Mouse (Mus musculus) midbrain, embryonic 16.5 days (tissue): ENCODE results near the gene Mfsd6l. TPM values are rescaled to one million over a fixed set of nuclear protein-coding genes. Genes with fewer than 3 reads are reported as not detected.

ENCODE experiments used
- ATAC-seq: fragments of 200-750 bp; cut with Nextera tagmentation; 2 replicates; pipeline ENCODE4 v1.8.0; 2017; ENCODE audit warnings: moderate TSS enrichment
- H3K27ac ChIP-seq: fragments of 300-500 bp; sonication (generic); 2 replicates; pipeline ENCODE4 v1.5.1; 2014; ENCODE audit warnings: mild to moderate bottlenecking, low read length, mixed read lengths
- H3K27me3 ChIP-seq: fragments of 300-500 bp; sonication (generic); 2 replicates; pipeline ENCODE4 v1.6.1; 2014; ENCODE audit warnings: low read depth, low read length, mixed read lengths; ENCODE audit not compliant: control insufficient read depth, insufficient read depth
- H3K36me3 ChIP-seq: fragments of 300-500 bp; sonication (generic); 2 replicates; pipeline ENCODE4 v1.6.1; 2014; ENCODE audit warnings: mild to moderate bottlenecking, low read length, moderate library complexity, mixed read lengths; ENCODE audit not compliant: control insufficient read depth, insufficient read depth
- H3K4me1 ChIP-seq: fragments of 300-500 bp; sonication (generic); 2 replicates; pipeline ENCODE4 v1.6.1; 2014; ENCODE audit warnings: mild to moderate bottlenecking, low read length, mixed read lengths; ENCODE audit not compliant: control insufficient read depth, insufficient read depth
- H3K4me2 ChIP-seq: fragments of 300-500 bp; sonication (generic); 2 replicates; pipeline ENCODE4 v1.6.1; 2014; ENCODE audit warnings: mild to moderate bottlenecking, low read length, mixed read lengths
- H3K4me3 ChIP-seq: fragments of 300-500 bp; sonication (generic); 2 replicates; pipeline ENCODE4 v1.5.1; 2014; ENCODE audit warnings: low read depth, mild to moderate bottlenecking, low read length, moderate library complexity, mixed read lengths
- H3K9ac ChIP-seq: fragments of 300-500 bp; sonication (generic); 2 replicates; pipeline ENCODE4 v1.6.1; 2014; ENCODE audit warnings: low read depth, low read length, mixed read lengths
- H3K9me3 ChIP-seq: fragments of 300-500 bp; sonication (generic); replicated peaks from 2 replicates; pipeline ENCODE4 v1.6.1; 2014; ENCODE audit warnings: mild to moderate bottlenecking, low read length, mixed read lengths; ENCODE audit not compliant: control insufficient read depth, poor library complexity, severe bottlenecking
- WGBS: fragments of 180-500 bp; shearing (Covaris S2); extraction: QIAGEN DNeasy Blood & Tissue Kit; methylation state at CpG from one replicate; pipeline ENCODE4 v1.1.7; 2014; 5-methylcytosine and 5-hydroxymethylcytosine counted together
- polyA plus RNA-seq: library from polyadenylated mRNA; unstranded; fragments of >200 nt; fragmentation: Nextera tagmentation; extraction: Ambion mirVana; gene quantifications from 2 replicates; pipeline ENCODE4 v1.2.1, GENCODE M21; 2015

Mfsd6l gene
- polyA plus RNA-seq, 1 experiment from 2014 or later = 0.09 TPM

DNA sequence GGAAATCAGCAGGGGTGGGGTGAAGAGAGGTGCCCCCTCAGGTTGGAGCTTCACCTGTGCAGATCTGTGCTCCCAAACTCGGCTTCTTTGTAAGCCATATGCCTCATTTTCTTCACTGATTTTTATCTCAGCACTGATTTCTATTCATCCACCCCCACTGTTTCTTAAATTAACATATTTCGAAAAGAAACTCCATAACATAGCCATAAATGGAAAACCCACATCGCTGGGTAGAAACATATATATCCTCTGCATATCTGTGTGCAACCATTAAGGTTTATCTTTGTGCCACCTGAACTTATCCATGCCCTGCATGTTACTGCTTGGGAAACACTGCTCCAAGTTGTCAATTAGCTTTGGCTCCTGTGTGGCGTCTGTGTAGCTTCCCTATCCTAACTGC lies 29.5 kb upstream of the Mfsd6l start:
- H3K27ac ChIP-seq = no peak overlapping the region
- 77% methylated on average over 4 of the region's 4 CpGs for WGBS
- no peaks in the 10 kb centered on the region for H3K9me3 ChIP-seq
- no peak for ATAC-seq
- no peaks in the 10 kb centered on the region for H3K27me3 ChIP-seq
- H3K36me3 ChIP-seq = no peaks in the 10 kb centered on the region
- H3K4me2 ChIP-seq = no peak overlapping the region
- H3K9ac ChIP-seq = no peak overlapping the region
- H3K4me3 ChIP-seq = no peak overlapping the region
- no peaks in the 10 kb centered on the region for H3K4me1 ChIP-seq

DNA sequence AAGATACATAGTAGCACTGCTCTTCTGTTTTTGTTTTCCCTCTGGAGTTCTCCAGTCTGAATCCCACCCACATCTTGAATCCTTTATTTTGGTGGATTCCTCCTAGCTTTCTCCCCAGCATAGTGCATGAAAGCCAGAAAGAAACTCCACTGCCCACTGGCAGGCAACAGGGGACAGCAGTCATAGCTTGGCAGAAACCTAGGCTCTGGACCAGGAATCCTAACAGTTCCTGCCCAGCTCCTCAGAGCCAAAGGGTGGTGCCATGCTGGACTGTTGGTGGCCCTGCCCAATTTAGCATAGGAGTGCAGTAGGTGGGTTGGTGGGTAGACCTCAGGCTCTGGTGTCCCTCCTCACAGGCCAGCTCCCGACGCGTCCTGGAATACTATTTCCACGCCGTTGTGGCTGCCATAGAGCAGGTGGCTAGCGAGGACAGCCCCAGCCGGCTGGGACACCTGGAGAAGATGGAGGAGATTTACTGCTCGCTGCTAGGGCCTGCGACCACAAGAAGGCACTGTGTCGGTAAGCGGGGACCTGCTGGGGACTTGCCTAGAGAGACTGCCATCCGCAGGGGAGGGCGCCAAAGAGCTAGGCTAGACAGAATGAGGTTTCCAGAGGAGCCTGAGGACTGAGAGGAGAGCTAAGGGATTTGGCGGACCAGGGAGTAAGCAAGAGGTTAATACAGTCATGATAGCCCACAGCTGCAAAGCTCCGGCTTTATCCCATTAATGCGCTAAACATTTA lies 24.8 kb upstream of the Mfsd6l start:
- WGBS = 32% methylated on average over 16 of the region's 16 CpGs
- no peak overlapping the region for H3K4me2 ChIP-seq
- H3K4me1 ChIP-seq = no peaks in the 10 kb centered on the region
- no peak overlapping the region for H3K27ac ChIP-seq
- no peaks in the 10 kb centered on the region for H3K36me3 ChIP-seq
- H3K9me3 ChIP-seq = no peaks in the 10 kb centered on the region
- no peak overlapping the region for H3K9ac ChIP-seq
- H3K4me3 ChIP-seq = no peak overlapping the region
- H3K27me3 ChIP-seq = no peaks in the 10 kb centered on the region
- no peak for ATAC-seq

DNA sequence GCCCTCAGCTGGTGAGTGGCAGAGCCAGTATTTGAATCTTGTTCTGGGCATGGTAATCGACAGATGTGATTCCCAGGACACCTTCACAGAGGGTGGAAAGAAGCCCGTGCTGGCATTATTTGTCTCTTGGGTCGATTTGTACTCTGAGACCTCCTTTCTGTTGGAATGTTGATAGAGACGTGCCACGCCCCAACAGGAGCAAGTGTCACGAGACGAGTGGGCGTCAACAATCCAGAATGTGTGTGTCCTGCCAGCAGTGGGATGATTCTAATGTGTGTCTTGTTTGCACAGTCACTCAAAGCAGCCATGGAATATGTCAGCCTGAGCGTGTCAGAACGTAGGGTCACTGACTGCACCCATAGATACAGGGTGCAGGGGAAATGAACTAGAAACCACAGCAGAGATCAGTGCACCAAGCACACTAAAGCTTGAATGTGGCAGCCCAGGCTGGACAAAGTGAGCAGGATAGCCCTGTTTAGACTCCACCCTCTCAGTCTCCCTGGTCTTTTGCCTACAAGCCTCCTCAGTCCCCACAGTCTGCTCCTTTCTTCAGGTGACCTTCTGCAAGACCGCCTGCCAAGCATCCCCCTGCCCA lies 23.9 kb upstream of the Mfsd6l start:
- no peaks in the 10 kb centered on the region for H3K4me1 ChIP-seq
- H3K9me3 ChIP-seq = no peaks in the 10 kb centered on the region
- WGBS = 79% methylated on average over 11 of the region's 11 CpGs
- H3K4me3 ChIP-seq = no peak overlapping the region
- H3K4me2 ChIP-seq = no peak overlapping the region
- H3K36me3 ChIP-seq = no peaks in the 10 kb centered on the region
- no peak for ATAC-seq
- H3K27ac ChIP-seq = no peak overlapping the region
- no peaks in the 10 kb centered on the region for H3K27me3 ChIP-seq
- no peak overlapping the region for H3K9ac ChIP-seq

DNA sequence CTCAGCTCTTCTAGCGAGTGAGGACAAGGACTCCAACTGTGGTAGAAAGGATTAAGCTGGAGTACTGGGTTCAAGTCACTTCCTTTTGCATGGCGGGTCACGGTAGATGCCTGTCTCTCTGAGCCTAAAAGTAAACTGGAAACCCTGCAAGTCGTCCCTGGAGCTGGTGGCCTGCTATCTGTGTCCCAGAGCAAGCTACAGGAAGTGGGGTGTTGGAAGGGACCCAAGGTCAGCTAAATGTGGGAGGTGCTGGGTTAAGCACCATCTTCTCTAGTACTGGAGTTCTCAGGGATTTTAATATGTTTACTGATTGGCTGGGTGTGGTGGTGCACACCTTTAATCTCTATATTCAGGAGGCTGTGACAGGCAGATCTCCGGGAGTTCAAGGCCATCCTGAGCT lies 23.2 kb upstream of the Mfsd6l start:
- Histone ChIP-seq H3K27me3 (no peaks in the 10 kb centered on the region), H3K27ac (no peak overlapping the region), H3K4me3 (no peak overlapping the region), H3K4me1 (no peaks in the 10 kb centered on the region), H3K9me3 (no peaks in the 10 kb centered on the region), H3K36me3 (no peaks in the 10 kb centered on the region), H3K9ac (no peak overlapping the region), H3K4me2 (no peak overlapping the region)
- WGBS = 82% methylated on average over 5 of the region's 5 CpGs
- no peak for ATAC-seq

DNA sequence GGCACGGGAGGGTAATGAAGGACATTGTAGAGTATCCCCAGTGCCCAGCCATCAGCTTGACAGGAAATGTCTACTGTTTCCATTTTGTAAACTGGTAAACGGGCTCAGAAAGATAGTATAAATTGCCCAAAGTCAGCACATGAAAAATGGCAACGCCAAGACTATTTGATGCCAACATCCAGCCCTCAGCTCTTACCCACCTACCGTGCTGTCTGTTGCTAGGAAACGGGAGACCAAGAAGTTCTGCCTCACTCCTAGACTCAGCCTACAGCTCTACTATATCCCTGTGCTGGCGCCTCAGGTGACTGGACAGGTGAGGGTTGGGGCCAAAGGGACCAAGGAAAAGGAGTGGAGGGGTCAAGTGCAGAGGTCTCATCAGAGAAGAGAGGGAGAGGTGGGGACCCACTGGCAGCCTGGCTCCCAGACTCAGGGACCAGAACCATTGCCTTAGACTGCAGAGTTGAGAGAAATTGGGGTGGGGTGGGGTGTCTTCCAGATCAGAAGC lies 22.0 kb upstream of the Mfsd6l start:
- Histone ChIP-seq H3K27ac (no peak overlapping the region), H3K27me3 (no peaks in the 10 kb centered on the region), H3K9me3 (no peaks in the 10 kb centered on the region), H3K4me3 (no peak overlapping the region), H3K4me2 (no peak overlapping the region), H3K9ac (no peak overlapping the region), H3K4me1 (no peaks in the 10 kb centered on the region), H3K36me3 (no peaks in the 10 kb centered on the region)
- 78% methylated on average over 6 of the region's 6 CpGs for WGBS
- ATAC-seq = no peak

DNA sequence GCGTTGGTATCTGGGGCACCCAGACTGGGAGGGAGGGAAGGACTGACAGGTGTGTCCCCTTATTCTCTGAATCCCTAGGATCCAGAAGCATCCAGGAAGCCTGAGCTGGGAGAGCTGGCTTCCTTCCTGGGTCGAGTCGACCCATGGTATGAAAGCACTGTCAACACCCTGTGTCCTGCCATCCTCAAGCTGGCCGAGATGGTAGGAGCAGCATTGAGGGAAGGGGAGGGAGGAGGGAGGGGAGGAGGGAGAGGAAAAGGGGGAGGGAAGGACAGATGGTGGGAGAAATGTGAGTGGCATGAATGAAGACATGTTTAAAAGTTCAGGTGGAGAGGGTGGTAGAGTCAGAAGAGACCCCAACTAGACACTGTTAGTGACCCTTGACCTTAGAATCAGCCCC lies 20.0 kb upstream of the Mfsd6l start:
- Histone ChIP-seq H3K9me3 (no peaks in the 10 kb centered on the region), H3K36me3 (no peaks in the 10 kb centered on the region), H3K27me3 (no peaks in the 10 kb centered on the region), H3K9ac (no peak overlapping the region), H3K4me2 (no peak overlapping the region), H3K4me3 (no peak overlapping the region), H3K27ac (no peak overlapping the region), H3K4me1 (no peaks in the 10 kb centered on the region)
- no peak for ATAC-seq
- WGBS = 74% methylated on average over 4 of the region's 4 CpGs

DNA sequence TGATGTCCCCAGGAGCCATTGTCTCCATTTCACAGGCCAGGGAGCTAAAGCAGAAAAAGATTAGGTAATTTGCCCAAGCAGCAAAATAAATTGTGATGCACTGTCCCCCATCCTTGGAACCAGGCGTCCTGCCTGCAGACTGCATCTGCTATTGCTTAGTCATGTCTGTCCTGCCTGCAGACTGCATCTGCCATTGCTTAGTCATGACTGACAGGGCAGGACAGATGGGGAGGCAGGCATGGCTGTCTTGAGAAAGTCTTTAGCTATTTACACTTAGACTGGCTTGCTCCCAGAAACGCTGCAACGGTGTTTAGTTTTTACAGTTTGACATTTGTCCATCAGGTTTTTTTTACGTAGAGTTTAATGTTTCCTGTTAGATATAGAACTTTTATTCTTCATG lies 19.5 kb upstream of the Mfsd6l start:
- Histone ChIP-seq H3K9me3 (no peaks in the 10 kb centered on the region), H3K27ac (no peak overlapping the region), H3K9ac (no peak overlapping the region), H3K4me2 (no peak overlapping the region), H3K4me3 (no peak overlapping the region), H3K27me3 (no peaks in the 10 kb centered on the region), H3K36me3 (no peaks in the 10 kb centered on the region), H3K4me1 (no peaks in the 10 kb centered on the region)
- no peak for ATAC-seq
- 52% methylated on average over 4 of the region's 4 CpGs for WGBS

DNA sequence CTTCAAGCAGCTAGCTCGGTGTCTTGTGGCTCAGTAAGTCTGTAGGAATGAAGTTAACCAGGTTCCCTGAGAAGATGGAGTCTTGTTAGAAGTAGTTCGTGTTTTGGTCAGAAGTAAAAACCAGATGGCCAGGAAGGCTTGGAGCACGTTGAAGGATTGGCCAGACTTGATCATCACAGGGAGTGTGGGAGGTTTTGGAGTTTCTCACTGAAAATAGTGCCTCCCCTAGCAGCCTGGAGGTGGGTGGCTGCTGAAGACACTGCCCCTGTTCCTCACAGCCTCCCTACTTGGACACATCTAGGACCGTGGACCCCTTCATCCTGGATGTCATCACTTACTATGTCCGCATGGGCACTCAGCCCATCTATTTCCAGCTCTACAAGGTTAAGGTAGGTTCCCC lies 16.4 kb upstream of the Mfsd6l start:
- WGBS = 67% methylated on average over 5 of the region's 5 CpGs

DNA sequence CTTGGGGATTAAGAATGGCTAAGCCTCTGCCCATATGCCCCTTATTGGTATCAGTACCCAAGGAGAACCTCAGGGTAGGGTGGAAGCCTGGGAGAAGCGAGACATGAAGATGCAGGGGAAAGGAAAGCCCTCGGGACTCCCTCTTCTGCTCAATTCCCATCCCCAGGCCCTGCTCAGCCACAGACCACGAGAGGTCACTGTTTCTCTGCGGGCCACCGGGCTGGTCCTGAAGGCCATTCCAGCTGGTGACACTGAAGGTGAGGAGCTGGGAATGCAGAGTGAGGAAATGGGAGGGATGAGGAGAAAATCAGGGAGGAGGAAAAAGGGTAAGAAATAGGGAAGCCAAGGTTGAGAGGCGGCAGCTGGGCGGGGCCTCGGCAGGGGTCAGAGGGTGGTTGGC lies 11.4 kb upstream of the Mfsd6l start:
- ATAC-seq = no peak
- Histone ChIP-seq H3K4me2 (no peak overlapping the region), H3K36me3 (no peaks in the 10 kb centered on the region), H3K4me1 (no peaks in the 10 kb centered on the region), H3K27me3 (no peaks in the 10 kb centered on the region), H3K4me3 (no peak overlapping the region), H3K27ac (no peak overlapping the region), H3K9me3 (no peaks in the 10 kb centered on the region), H3K9ac (no peak overlapping the region)
- 5% methylated on average over 8 of the region's 8 CpGs for WGBS

More for the DNA sequence above, 16.4 kb upstream of the Mfsd6l start:
- Histone ChIP-seq H3K9me3 (no peaks in the 10 kb centered on the region), H3K4me2 (no peak overlapping the region), H3K4me3 (no peak overlapping the region), H3K27me3 (no peaks in the 10 kb centered on the region), H3K4me1 (no peaks in the 10 kb centered on the region), H3K9ac (no peak overlapping the region), H3K27ac (no peak overlapping the region), H3K36me3 (no peaks in the 10 kb centered on the region)
- no peak for ATAC-seq
